Mouse (Mus musculus) urinary bladder, postnatal 4 days (tissue): ENCODE measurements around the gene Plb1.
A peak's percentile ranks its signal among the peaks of the same experiment; 100 is the strongest.

ENCODE experiments used
- DNase-seq, 2 experiments: peaks; one replicate each; pipeline ENCODE4 v3.0.0; 2021 to 2022; ENCODE audit warnings: low spot score in 2 of 2

Gene Plb1

DNA sequence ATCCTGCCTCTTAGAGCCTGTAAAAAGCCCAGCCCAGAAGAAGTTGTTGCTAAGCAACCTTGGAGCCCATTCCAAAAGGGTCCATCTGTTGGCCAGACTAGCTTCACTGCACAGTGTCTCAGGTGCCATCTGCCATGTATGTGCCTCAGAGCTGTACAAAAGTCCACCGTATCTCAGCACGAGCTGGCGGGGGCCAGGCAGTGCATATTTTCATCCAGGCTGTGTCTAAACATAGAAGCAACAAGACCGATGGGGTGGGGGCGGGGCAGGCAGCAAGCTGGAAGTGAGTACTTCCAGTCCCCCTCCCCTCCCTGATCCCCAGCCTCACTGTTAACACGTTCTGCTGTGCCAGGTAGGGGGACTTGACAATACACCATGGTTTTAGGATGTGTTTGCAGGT lies 102.7 kb downstream of the Plb1 start:
- peak; percentile 66 to 67 for DNase-seq

GRCm38 (mm10) chr5:32336092-32336491 lies 103.6 kb downstream of the Plb1 start:
- DNase-seq, result no peak

- no peak for DNase-seq
These were observed 104.8 kb downstream of the Plb1 start for GRCm38 (mm10) chr5:32337336-32337735.

GRCm38 (mm10) chr5:32338339-32338738 lies 105.8 kb downstream of the Plb1 start:
- no peak for DNase-seq

GRCm38 (mm10) chr5:32338766-32339165 lies 106.3 kb downstream of the Plb1 start:
- DNase-seq, result no peak

DNA sequence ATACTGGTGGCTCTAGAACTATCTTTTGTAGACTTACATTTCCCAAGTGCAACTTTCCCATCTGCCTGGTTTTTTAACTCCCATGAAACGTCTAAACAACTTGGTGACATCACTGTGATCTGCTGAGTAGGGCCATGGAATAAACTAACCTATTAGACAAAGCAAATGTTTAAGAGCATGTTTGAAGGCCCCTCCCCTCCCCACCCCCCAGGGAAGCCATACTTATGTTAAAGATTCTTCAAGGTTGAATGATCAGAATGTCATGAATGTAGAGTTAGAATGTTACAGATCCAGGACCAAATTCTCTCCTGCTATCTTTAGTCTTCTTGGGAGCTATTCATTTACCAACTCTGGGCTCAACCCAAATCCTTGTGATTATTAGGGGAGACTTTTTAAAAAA lies 107.7 kb downstream of the Plb1 start:
- no peak for DNase-seq

DNA sequence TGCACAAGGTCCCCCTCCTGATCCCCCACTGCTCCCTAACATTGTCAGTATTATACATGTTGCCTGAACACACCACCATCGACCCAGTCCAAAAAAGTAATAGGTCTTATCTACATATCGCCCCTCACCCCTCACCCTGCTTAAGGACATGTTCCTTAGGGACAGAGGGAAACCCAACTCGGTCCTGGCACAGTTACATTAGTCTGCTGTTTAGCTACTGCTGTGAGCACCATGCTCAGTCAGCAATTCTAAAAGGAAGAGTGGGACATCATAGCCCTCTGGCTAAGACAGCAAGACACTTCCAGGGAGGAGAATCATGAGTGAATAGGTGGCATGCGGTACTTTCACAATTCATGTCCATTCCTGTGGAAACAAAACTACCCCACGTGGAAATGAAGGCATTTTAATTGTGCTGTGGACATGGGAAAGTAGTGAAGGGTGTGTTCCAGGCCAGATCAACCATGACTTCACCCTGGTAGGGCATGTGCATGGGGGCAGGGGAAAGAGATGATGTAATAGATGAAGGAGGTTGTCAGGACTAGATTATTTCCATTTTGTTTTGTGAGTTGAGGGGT lies 110.3 kb downstream of the Plb1 start:
- DNase-seq, result no peak

GRCm38 (mm10) chr5:32346025-32346912 lies 113.8 kb downstream of the Plb1 start:
- DNase-seq, result peak in 1 of 2 experiments; percentile 47

DNA sequence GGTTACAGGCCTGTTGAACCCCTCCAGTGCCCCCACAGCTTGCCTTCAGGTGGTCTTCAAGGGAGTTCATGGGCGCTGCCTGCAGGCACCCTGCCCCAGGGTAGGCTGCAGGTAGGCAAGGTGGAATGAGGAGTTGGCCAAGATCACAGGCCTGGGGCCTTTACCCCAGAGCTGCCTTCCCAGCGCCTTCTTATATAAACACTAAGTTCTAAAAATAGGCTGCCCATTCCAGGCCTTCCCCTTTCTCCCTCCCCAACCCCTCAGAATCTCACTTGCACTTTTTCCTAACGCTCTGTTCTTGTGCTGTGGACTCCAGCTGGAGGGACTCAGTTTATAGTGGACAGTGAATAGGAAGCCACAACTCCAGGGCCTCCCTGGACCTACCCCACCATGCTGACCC lies 117.2 kb downstream of the Plb1 start:
- no peak for DNase-seq

DNA sequence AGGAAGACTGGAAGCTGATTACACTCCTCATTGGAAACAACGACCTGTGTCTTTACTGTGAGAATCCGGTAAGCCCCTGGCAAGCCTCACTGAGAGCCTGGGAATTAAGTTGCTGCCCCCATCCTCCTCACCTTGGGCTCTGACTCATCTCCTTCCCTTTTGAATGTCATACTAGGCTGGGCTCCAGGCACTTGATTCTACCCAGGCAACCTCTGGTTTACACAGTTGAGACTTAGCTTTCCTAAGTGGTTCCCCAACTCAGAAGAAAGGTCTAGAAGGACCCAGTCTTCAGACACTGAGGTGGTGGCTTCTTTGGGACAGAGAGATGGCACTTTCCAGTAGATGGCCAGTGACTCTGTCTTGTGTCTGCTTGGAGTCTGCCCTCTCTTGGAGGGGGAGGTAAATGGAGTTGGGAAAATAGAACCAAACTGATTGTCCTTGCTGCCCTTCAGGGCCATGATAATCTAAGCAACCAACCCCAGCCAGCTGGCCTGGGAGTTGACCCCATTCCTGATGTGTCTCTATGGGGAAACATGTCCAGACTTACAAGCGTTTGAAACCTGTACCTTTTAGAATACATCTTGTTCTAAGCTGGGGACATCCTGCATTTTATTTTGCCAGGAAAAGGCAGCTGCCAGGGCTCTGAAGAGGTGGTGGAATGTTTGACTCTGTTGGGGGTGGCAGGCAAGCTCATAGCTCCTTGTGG lies 118.2 kb downstream of the Plb1 start:
- no peak for DNase-seq

DNA sequence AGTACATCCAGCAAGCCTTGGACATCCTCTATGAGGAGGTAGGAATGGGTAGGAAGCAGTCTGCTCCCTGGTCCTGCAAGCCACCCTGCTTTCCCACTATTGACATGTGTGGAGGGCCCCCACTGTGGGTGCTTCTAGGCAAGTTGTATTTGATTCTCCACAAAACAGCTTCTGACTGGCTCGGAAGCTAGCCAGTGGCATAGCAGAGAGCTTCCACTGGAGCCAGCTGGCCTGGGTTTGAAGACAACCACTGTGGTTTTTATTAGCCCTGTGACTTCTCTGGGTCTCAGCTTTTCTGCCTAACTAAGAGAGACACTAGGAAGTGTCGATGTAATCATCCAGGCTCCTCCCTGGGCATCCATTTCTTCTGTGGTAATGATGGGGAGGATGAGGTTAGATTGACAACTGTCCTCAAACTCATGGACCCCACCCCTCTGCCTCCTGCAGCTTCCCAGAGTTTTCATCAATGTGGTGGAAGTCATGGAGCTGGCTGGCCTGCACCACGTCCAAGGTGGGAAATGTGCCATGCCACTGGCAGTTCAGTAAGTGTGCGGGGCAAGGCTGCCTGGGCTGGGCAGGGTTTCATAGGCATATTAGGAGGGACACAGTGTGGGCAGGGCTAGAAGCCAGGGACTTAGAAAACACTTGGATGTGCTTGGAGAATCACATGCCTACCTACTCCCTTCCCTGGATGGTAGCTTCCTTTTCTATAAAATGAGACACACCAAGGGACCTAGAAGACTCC lies 119.4 kb downstream of the Plb1 start:
- no peak for DNase-seq

- DNase-seq, result no peak
These were observed 120.3 kb downstream of the Plb1 start for GRCm38 (mm10) chr5:32352845-32353244.

DNA sequence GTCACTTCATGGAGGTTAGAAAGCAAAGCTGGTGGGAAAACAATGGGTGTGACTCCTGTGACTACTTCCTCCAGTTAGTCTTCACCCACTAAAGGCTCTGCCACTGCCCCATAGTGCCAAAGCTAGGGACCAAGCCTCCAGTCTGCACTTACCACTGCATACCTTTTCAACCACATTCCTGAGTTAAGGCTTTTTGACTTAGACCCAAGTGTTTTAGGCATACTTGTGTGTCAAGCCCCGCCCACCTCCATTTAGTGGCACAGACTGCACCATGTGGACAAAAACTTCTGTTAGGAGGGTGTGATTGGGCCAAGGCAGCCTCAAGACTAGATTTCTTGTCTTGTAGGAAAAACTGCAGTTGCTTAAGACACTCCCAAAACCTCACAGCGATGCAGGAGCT lies 120.8 kb downstream of the Plb1 start:
- no peak for DNase-seq

- DNase-seq, result no peak
These were observed 128.0 kb downstream of the Plb1 start for GRCm38 (mm10) chr5:32360511-32360910.

- DNase-seq, result no peak
These were observed 129.1 kb downstream of the Plb1 start for GRCm38 (mm10) chr5:32361441-32362235.

DNA sequence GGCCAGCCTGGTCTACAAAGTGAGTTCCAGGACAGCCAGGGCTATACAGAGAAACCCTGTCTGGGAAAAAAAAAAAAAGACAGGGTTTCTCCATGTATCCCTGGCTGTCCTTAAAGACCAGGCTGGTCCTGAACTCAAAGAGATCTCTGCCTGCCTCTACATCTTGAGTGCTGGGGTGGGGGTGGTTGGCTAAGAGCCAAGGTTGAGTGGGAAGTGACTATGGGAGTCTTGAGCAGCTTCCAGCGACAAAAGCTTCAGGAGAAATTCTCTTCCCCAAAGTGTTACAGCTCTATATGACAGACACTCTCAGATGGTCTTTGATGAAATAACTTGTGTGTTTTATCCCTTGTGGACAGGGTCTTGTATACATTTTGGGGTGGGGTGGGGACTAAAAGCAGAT lies 136.9 kb downstream of the Plb1 start:
- no peak for DNase-seq

- no peak for DNase-seq
These were observed 138.7 kb downstream of the Plb1 start for GRCm38 (mm10) chr5:32371239-32371638.

GRCm38 (mm10) chr5:32378546-32378945 lies 146.0 kb downstream of the Plb1 start:
- no peak for DNase-seq

- DNase-seq, result no peak
These were observed 156.1 kb downstream of the Plb1 start for GRCm38 (mm10) chr5:32388656-32389055.

DNA sequence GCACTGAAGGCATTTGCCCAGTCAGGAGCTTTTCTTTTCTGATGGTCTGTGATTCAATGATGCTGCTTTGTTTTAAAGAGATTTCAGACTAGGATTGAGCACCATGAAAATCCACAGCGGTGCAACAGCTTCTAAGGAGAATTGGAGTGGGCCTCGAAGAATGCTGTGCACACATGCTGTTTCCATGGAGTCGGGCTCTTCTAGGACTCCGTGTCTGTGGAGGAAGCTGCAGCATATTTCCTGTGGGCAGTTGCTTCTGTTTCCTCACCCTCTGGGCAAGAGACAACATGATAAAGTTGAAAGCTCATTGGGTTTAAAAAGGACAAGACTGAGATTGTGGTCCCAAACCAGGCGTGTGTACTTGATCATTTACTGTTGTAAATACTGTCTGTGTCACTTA lies 157.8 kb downstream of the Plb1 start:
- DNase-seq, result no peak

DNA sequence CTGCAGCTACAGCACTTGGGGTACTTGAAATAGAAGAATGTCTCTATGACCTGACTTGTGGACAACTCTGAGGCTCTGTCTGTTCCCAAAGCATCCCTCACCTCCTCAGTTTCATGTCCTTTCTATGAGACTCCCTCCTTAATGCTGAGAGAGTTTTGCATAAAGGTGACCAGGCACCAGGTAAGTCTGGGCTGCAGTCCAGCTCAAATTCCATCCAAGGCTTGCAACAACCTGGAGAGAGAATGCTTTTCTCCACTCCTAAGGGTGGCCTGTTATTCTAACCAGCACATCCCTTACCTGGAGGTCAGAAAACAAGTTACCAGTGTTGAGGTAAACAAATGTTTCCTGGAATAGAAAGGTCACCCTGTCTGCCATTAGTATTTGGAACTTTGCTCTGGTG lies 159.8 kb downstream of the Plb1 start:
- no peak for DNase-seq
